Mouse (Mus musculus): ENCODE results near the gene Gm382.

The Gm382 gene

GRCm38 (mm10) chrX:127039672-127040071, at the start of gene Gm382:
Gene Gm382, plus strand, starts transcription at chrX:127039972.
- no peak for DNase-seq (ENCODE audit: low spot score in 2 of 2)

GRCm38 (mm10) chrX:127070179-127070578, 30.4 kb downstream of the Gm382 start:
- DNase-seq (ENCODE audit: low spot score in 2 of 2) = no peak

- no peak for DNase-seq (ENCODE audit: low spot score in 2 of 2)
Measured at GRCm38 (mm10) chrX:127091282-127091681, 51.5 kb downstream of the Gm382 start.

- DNase-seq (ENCODE audit: low spot score in 2 of 2) = no peak
Measured at GRCm38 (mm10) chrX:127093036-127093435, 53.3 kb downstream of the Gm382 start.

- no peak for DNase-seq (ENCODE audit: low spot score in 2 of 2)
Measured at GRCm38 (mm10) chrX:127093961-127094360, 54.2 kb downstream of the Gm382 start.

GRCm38 (mm10) chrX:127104341-127104740, 64.6 kb downstream of the Gm382 start:
- no peak for DNase-seq (ENCODE audit: low spot score in 2 of 2)

Data from spleen, postnatal 14 days (tissue).